Mouse (Mus musculus): ENCODE data around the gene Lage3. TPM values are rescaled to one million over a fixed set of nuclear protein-coding genes. Genes with fewer than 3 reads are reported as not detected.
"Not testable (repeated sequence)": the region's sequence is repeated elsewhere in the genome, so short reads cannot be mapped to it uniquely, and the experiment has no call there.

Lage3 gene
- polyA plus RNA-seq, 1 experiment: 54.4 TPM

DNA sequence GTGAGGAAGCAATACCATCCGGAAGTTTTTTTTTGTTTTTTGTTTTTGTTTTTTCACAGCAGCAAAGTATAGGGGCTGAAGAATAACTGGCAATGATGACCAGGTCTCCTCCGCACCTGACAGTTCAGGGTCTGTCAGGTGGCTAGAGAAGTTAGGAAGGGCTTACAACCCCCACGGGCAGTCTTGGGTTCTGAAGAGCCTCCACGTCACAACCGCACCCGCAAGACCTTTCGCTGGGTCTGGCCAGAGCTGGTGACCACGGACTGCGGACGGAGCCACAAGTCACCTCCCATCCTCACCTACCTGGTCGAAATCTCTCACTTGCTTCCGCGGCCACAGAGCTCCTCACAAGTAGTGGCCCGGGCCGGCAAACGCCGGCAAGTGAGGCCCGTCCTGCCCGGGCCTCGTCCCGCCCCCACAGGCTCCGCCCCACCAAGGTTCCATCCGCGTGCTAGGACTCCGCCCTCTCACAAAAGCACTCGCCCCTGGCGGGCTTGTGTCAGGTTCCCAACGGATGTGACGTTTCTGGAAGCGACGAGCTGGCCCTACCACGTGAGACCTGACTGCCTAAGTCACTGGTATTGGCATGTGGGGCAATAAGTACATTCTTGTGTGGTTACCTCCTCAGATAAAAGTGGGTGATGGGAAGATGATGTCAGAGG lies 19.6 kb upstream of the Lage3 start, which contains the start of the genes Ubl4a and Slc10a3:
TSS of gene Ubl4a (minus strand) at position 331 of the 662 bp plus-strand sequence.
TSS of gene Slc10a3 (minus strand) at position 462 of the 662 bp plus-strand sequence.
- Histone ChIP-seq H3K36me3 (ENCODE audit: control insufficient read depth, insufficient read depth, low read length, poor library complexity, severe bottlenecking) (no peaks in the 10 kb centered on the region), H3K9me3 (replicated peaks; ENCODE audit: control insufficient read depth, insufficient read depth, low read length, poor library complexity, severe bottlenecking) (no peaks in the 10 kb centered on the region), H3K4me3 (ENCODE audit: low read depth, low read length) (peak within 1 kb of the TSS; percentile 98), H3K4me1 (ENCODE audit: control insufficient read depth, insufficient read depth, low read length) (no peaks in the 10 kb centered on the region), H3K27ac (ENCODE audit: insufficient read depth, low read length) (no peak within 1 kb of the TSS), H3K9ac (ENCODE audit: low read depth, poor library complexity, severe bottlenecking) (peak within 1 kb of the TSS; percentile 64), H3K27me3 (ENCODE audit: control insufficient read depth, insufficient read depth, low read length, poor library complexity, severe bottlenecking) (no peaks in the 10 kb centered on the region)
- peak; percentile 70 for TF ChIP-seq POLR2A (IDR thresholded peaks at IDR 0.05; ENCODE audit: insufficient read depth, low read length)
- TF ChIP-seq CTCF (IDR thresholded peaks at IDR 0.05; ENCODE audit: low read depth, low read length): no peak
- TF ChIP-seq EP300 (IDR thresholded peaks at IDR 0.05; ENCODE audit: insufficient read depth, low read depth, low read length): no peak

DNA sequence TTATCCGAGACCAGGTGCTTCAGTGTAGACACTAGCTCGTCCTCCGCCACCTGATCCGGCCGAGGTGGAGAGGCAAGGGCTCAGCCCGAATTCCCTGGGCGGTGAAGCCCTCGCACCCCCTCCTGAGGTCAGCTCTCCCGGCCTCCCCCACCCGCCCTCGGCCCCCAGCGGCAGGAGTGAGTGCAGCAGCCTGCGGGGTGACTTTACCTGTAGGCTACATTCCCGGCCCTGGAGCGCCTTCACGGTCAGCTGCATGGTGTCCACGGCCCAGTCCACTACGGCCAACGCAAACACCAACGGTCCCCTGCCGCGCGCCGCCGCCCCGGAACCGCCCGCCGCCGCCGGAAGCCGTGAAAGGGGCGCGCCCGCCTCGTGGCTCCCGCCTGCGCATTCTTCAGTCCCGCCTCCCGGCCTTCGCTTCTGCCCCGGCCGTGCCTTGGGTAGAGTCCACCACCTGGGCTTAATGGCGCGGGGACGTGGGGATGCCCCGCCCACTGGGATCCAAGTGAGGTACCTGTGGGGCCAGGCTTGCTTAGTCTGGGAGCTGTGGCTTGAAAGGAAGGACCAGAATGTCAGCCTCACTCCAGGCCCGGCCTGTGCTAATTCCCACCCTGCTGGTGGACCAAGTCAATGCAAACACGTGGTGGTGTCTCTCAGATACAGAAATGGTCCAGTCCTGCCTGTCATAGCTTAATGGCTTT lies 14.9 kb upstream of the Lage3 start:
- Histone ChIP-seq H3K36me3 (ENCODE audit: control insufficient read depth, insufficient read depth, low read length, poor library complexity, severe bottlenecking) (peaks cover 7% of the 10 kb centered on the region; the same call in 1 of the 2 replicates), H3K4me1 (ENCODE audit: control insufficient read depth, insufficient read depth, low read length) (no peaks in the 10 kb centered on the region), H3K4me3 (ENCODE audit: low read depth, low read length) (peak overlapping the region; percentile 97), H3K27ac (ENCODE audit: insufficient read depth, low read length) (peak overlapping the region; percentile 3; the same call in 1 of the 2 replicates), H3K9me3 (replicated peaks; ENCODE audit: control insufficient read depth, insufficient read depth, low read length, poor library complexity, severe bottlenecking) (no peaks in the 10 kb centered on the region), H3K27me3 (ENCODE audit: control insufficient read depth, insufficient read depth, low read length, poor library complexity, severe bottlenecking) (no peaks in the 10 kb centered on the region), H3K9ac (ENCODE audit: low read depth, poor library complexity, severe bottlenecking) (peak overlapping the region; percentile 85)
- TF ChIP-seq POLR2A (IDR thresholded peaks at IDR 0.05; ENCODE audit: insufficient read depth, low read length): no peak
- TF ChIP-seq CTCF (IDR thresholded peaks at IDR 0.05; ENCODE audit: low read depth, low read length): no peak
- TF ChIP-seq EP300 (IDR thresholded peaks at IDR 0.05; ENCODE audit: insufficient read depth, low read depth, low read length): no peak

GRCm38 (mm10) chrX:74367512-74367911 lies 14.1 kb upstream of the Lage3 start:
- Histone ChIP-seq H3K36me3 (ENCODE audit: control insufficient read depth, insufficient read depth, low read length, poor library complexity, severe bottlenecking) (peaks cover 7% of the 10 kb centered on the region; the same call in 1 of the 2 replicates), H3K9me3 (replicated peaks; ENCODE audit: control insufficient read depth, insufficient read depth, low read length, poor library complexity, severe bottlenecking) (no peaks in the 10 kb centered on the region), H3K9ac (ENCODE audit: low read depth, poor library complexity, severe bottlenecking) (peak overlapping the region; percentile 85), H3K27ac (ENCODE audit: insufficient read depth, low read length) (no peak overlapping the region), H3K4me1 (ENCODE audit: control insufficient read depth, insufficient read depth, low read length) (no peaks in the 10 kb centered on the region), H3K27me3 (ENCODE audit: control insufficient read depth, insufficient read depth, low read length, poor library complexity, severe bottlenecking) (no peaks in the 10 kb centered on the region), H3K4me3 (ENCODE audit: low read depth, low read length) (peak overlapping the region; percentile 97)
- TF ChIP-seq CTCF (IDR thresholded peaks at IDR 0.05; ENCODE audit: low read depth, low read length): no peak
- no peak for TF ChIP-seq EP300 (IDR thresholded peaks at IDR 0.05; ENCODE audit: insufficient read depth, low read depth, low read length)
- TF ChIP-seq POLR2A (IDR thresholded peaks at IDR 0.05; ENCODE audit: insufficient read depth, low read length): no peak

DNA sequence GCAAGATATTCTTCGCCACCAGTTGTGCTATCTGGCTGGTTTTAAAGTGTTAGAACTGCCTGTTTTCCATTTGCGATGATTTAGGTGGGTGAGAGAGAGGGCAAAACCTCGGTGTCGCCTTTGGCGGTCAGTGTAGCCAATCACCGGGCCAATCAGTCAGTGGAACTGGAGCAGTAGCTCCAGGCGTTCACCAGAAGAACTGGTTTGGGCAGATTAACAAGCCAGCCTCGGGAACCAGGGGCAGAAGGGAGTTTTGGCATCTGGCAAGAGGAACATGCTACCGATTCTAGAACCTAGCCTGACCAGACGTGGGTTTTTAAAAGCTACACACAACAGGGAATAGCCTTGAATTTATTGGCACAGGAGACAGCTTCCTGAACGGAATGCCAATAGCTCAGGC lies 5.8 kb upstream of the Lage3 start:
- Histone ChIP-seq H3K9ac (ENCODE audit: low read depth, poor library complexity, severe bottlenecking) (no peak overlapping the region), H3K4me1 (ENCODE audit: control insufficient read depth, insufficient read depth, low read length) (no peaks in the 10 kb centered on the region), H3K4me3 (ENCODE audit: low read depth, low read length) (no peak overlapping the region), H3K36me3 (ENCODE audit: control insufficient read depth, insufficient read depth, low read length, poor library complexity, severe bottlenecking) (no peaks in the 10 kb centered on the region), H3K27ac (ENCODE audit: insufficient read depth, low read length) (no peak overlapping the region), H3K9me3 (replicated peaks; ENCODE audit: control insufficient read depth, insufficient read depth, low read length, poor library complexity, severe bottlenecking) (no peaks in the 10 kb centered on the region), H3K27me3 (ENCODE audit: control insufficient read depth, insufficient read depth, low read length, poor library complexity, severe bottlenecking) (no peaks in the 10 kb centered on the region)
- TF ChIP-seq POLR2A (IDR thresholded peaks at IDR 0.05; ENCODE audit: insufficient read depth, low read length) (no peak), CTCF (IDR thresholded peaks at IDR 0.05; ENCODE audit: low read depth, low read length) (no peak), EP300 (IDR thresholded peaks at IDR 0.05; ENCODE audit: insufficient read depth, low read depth, low read length) (no peak)

- H3K9me3 ChIP-seq (replicated peaks; ENCODE audit: control insufficient read depth, insufficient read depth, low read length, poor library complexity, severe bottlenecking); H3K4me3 ChIP-seq (ENCODE audit: low read depth, low read length); H3K27me3 ChIP-seq (ENCODE audit: control insufficient read depth, insufficient read depth, low read length, poor library complexity, severe bottlenecking); H3K36me3 ChIP-seq (ENCODE audit: control insufficient read depth, insufficient read depth, low read length, poor library complexity, severe bottlenecking); H3K27ac ChIP-seq (ENCODE audit: insufficient read depth, low read length); H3K9ac ChIP-seq (ENCODE audit: low read depth, poor library complexity, severe bottlenecking); H3K4me1 ChIP-seq (ENCODE audit: control insufficient read depth, insufficient read depth, low read length): not testable (repeated sequence)
Observed at GRCm38 (mm10) chrX:74357069-74357468, 3.7 kb upstream of the Lage3 start.
